Mouse (Mus musculus) megakaryocyte-erythroid progenitor cell, adult 5 weeks (primary cell): Measurements from ENCODE around the gene 1700037H04Rik. TPM values are rescaled to one million over a fixed set of nuclear protein-coding genes. Genes with fewer than 3 reads are reported as not detected.

ENCODE experiments used
- polyA plus RNA-seq: library from polyadenylated mRNA; stranded (reverse); fragments of >175 nt; gene quantifications from 2 replicates; pipeline ENCODE4 v1.2.3, GENCODE M21; 2012

The 1700037H04Rik gene
- 211 and 258 TPM in 2 replicates for polyA plus RNA-seq

DNA sequence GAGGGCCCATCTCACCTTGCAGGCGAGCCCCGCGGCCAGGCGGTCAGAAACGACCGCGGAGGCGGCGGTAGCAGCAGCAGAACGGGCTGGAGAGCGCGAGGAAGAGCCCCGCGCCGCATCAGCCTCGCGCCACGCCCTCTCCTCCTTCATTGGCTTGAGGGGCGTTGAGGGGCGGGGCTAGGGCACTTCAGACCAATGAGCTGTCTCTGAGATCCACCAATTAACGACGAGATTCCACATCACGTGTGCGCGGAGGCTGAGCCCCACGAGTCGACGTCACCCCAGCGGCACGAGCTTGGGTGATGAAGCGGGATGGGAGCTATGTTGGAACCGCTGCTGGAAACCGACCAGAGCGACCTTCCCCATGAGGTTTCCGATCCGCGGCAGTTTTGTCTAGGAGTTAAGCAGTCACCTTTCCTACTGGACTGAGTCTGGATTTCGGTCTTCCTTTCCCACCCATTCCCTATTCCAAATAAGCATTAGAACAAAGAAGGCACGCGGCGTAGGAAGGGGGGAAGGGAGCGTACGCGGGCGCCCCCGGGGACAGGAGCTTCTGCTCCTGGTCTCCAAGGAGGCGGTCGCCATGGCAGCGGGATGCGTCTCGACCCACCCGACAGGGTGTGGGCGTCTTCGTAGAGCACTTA lies at the start of gene 1700037H04Rik:
1700037H04Rik (minus strand) TSS at position 144 of the 644 bp plus-strand sequence.

DNA sequence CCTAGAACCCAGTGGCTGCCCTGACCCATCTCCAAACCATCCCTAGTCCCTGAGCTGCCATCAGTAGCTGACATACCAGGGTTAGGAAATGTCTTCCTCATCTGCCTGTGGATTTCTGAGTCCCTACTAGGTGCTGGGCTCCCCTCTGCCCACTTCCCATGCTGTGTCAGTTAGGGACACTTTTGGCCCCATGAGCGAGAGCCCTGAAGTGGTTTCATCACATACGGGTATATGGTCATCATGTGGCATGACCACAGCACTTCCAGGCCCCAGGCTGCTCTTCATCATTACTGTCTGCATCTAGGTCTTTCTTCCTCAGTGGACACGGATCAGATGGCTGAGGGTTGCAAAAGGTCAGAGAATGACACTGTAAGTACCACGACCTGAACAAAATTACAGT lies 46.9 kb upstream of the 1700037H04Rik start, which contains the start of gene Ap5s1:
Ap5s1 (plus strand) TSS at position 301 of the 400 bp plus-strand sequence.

DNA sequence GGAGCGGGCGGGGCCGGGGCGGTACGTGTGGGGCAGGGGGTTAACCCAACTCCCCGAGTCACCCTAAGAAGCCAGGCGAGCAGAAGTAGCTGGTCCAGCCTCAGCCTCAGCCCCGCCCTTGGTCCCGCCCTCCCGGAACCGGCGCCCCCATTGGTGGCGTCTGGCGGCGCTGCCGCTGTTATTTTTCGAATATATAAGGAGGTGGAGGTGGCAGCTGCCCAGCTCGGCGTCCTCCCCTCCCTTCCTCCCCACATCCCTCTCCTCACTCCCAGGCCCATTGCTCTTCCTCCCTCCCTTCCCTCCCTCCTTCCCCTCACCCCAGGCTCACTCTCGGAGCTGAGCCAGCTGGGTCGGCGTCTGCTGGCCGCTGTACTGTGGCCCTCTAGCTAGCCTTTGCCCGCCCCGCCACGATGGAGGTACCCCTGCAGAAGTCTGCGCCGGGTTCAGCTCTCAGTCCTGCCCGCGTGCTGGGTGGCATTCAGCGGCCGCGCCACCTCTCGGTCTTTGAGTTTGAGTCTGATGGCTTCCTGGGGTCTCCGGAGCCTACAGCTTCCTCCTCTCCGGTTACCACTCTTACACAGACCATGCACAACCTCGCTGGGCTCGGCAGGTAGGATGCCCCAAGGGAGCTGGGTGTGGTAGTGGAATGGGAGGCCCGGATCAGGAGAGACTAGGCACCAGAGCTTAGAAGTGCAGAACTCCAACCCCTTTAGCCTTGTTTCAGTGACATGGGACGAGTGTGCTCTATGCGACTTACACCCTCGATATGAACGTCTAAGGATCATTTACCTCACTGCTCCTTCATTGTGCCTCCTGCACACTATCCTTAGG lies 27.1 kb upstream of the 1700037H04Rik start, which contains the start of the genes Cdc25b and Spef1:
Cdc25b (plus strand) TSS at position 179 of the 831 bp plus-strand sequence.
Spef1 (minus strand) TSS at position 512 of the 831 bp plus-strand sequence.

DNA sequence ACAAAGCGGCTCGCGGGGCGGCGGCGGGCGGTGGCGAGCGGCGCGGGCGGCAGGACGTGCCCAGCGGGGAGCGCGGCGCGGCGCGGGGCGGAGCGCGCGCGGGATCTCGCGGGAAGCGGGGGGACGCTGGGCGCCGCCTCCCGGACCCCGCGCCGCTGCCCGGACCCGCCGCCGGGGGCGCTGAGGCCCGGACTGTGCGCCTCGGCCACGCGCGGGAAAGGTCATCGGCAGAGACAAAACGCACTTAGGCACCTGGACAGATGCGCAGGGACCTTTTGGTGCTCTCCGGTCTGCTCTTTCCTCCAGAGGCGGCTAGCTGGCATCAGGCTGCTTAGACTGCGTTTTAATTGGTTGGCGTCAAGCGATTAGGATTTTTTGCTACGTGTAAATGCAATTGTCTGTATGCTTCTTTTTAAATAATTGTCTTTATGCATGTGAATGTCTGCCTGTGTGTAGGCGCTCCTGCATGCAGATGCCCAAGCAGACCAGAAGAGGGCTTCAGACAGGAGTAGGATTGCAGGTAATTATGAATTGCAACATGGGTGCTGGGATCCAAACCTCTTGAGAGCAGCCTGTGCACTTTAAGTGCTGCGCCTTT lies 20.2 kb upstream of the 1700037H04Rik start, which contains the start of gene Cenpb:
Cenpb (minus strand) TSS at position 78 of the 598 bp plus-strand sequence.

DNA sequence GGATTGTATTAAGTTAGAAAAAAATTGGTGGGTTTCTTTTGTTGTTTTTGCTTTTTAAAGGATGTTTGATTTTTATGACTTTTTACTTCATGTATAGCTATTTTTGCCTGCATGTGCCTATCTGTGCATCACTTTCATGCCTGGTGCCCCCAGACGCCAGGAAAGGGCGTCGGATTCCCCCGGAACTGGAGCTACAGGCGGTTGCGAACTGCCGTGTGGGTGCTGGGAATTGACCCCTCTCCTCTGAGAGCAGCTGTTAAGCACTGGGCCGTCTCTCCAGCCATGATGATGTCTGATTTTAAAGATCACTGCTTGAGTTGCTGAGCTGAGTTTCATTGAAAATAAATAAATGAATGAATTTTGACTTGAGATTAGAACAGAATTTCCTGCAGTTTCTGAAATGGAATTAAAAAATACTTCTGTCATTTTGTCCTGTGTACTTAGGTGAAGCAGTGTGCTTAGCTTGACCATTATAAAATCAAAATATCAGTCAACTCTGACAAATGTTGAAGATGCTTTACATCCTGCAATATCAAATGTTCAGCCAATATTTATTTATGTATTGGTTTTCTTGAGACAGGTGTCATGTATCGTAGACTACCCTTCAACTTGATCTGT lies 26.8 kb downstream of the 1700037H04Rik start, which contains the start of gene Gm11037:
Gm11037 (plus strand) TSS at position 568 of the 618 bp plus-strand sequence.

DNA sequence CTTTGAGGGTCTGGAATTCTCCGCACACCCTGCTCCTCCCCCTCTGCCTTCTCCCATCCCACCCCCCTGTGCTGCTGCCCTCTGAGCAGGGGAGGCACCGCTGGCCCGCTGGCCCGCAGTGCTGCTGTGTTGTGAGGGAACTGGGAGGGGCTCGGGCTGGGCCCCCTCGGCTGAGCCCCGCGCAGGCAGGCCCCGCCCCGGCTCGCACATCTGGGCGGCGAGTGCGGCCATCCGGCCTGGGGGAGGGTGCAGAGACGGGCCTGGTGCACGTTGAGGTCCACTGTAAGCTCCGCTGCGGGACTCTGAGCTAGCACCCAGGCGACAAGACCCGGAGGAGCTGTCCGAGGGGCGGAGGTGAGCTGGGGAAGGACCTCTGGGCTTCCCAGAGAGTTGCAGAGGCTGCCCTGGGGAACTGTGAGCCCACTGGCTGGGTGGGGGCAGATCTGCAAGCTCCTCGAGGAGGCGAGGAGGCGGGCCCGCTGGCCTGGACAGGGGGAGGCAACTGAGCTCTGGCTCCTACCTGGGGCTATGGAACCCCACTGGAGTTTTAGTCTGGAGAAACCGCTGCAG lies 32.6 kb downstream of the 1700037H04Rik start, which contains the start of gene Hspa12b:
Hspa12b (plus strand) TSS at position 120 of the 570 bp plus-strand sequence.

Other genes with a start within 250 kb of the 1700037H04Rik start
- 0.30 and 0.45 TPM in 2 replicates for gene Gfra4, start 117.0 kb downstream of the 1700037H04Rik start, polyA plus RNA-seq
- gene Adam33, start 96.3 kb downstream of the 1700037H04Rik start, polyA plus RNA-seq = 0.31 and 0.94 TPM in 2 replicates
- 0.17 TPM in 2 replicates for gene Siglec1, start 73.3 kb downstream of the 1700037H04Rik start, polyA plus RNA-seq
- gene Hspa12b, start 32.8 kb downstream of the 1700037H04Rik start, polyA plus RNA-seq = 2.0 and 2.2 TPM in 2 replicates
- gene Gm11037, start 26.6 kb downstream of the 1700037H04Rik start, polyA plus RNA-seq = not detected in 2 replicates
- gene Cenpb, start 20.0 kb upstream of the 1700037H04Rik start, polyA plus RNA-seq = 112 and 115 TPM in 2 replicates
- gene Cdc25b, start 26.9 kb upstream of the 1700037H04Rik start, polyA plus RNA-seq = 11.8 and 11.9 TPM in 2 replicates
- gene Spef1, start 27.2 kb upstream of the 1700037H04Rik start, polyA plus RNA-seq = 2.0 and 2.1 TPM in 2 replicates
- 2.0 and 5.0 TPM in 2 replicates for gene Ap5s1, start 47.0 kb upstream of the 1700037H04Rik start, polyA plus RNA-seq
- 5.8 and 6.1 TPM in 2 replicates for gene Mavs, start 74.0 kb upstream of the 1700037H04Rik start, polyA plus RNA-seq
- 19.7 and 19.9 TPM in 2 replicates for gene Pank2, start 102.4 kb upstream of the 1700037H04Rik start, polyA plus RNA-seq
- 4.3 and 4.4 TPM in 2 replicates for gene Rnf24, start 192.8 kb upstream of the 1700037H04Rik start, polyA plus RNA-seq